Mouse (Mus musculus): ENCODE data around the gene Cct5. TPM values are rescaled to one million over a fixed set of nuclear protein-coding genes. Genes with fewer than 3 reads are reported as not detected.
"Not testable (repeated sequence)": the region's sequence is repeated elsewhere in the genome, so short reads cannot be mapped to it uniquely, and the experiment has no call there.

Gene Cct5
- polyA plus RNA-seq, 1 experiment, result 152 TPM

GRCm38 (mm10) chr15:31592531-31592930 lies 9.1 kb downstream of the Cct5 start:
- WGBS, result 85% methylated on average over 8 of the region's 8 CpGs
- H3K4me1 ChIP-seq (ENCODE audit: control insufficient read depth, insufficient read depth, low read length), result no peaks in the 10 kb centered on the region
- H3K27ac ChIP-seq (ENCODE audit: control insufficient read depth, insufficient read depth, low read depth, low read length, poor library complexity), result no peak overlapping the region
- H3K4me3 ChIP-seq (replicated peaks; ENCODE audit: control insufficient read depth, low read depth, low read length), result no peak overlapping the region
- TF ChIP-seq CTCF (IDR thresholded peaks at IDR 0.05; ENCODE audit: control insufficient read depth, insufficient read depth, low read length), result no peak
- TF ChIP-seq POLR2A (IDR thresholded peaks at IDR 0.05; ENCODE audit: borderline replicate concordance, control insufficient read depth, low read depth, low read length), result no peak

DNA sequence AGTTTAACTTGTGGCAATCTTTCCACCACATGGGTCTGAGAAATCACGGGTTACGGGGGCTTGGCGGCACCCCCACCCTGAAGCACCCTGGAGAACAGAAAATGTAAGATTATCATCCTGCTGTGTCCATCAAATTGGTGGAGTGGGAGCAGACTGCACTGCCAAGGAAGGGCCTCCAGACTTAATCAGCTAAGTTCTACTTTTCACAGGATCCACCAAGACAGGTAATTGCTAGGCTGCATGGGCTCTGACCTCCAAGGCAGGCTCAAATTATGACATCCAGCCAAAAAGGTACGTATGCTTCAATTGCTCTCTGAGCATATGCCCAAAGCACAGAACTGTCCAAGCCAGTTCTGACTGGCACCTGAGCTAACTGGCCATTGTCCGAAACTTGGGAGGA lies 11.4 kb downstream of the Cct5 start:
- peaks cover 1% of the 10 kb centered on the region; the same call in 1 of the 2 replicates for H3K4me1 ChIP-seq (ENCODE audit: control insufficient read depth, insufficient read depth, low read length)
- TF ChIP-seq POLR2A (IDR thresholded peaks at IDR 0.05; ENCODE audit: borderline replicate concordance, control insufficient read depth, low read depth, low read length) (no peak), CTCF (IDR thresholded peaks at IDR 0.05; ENCODE audit: control insufficient read depth, insufficient read depth, low read length) (no peak)
- no peak overlapping the region for H3K4me3 ChIP-seq (replicated peaks; ENCODE audit: control insufficient read depth, low read depth, low read length)
- 86% methylated on average over 5 of the region's 5 CpGs for WGBS
- H3K27ac ChIP-seq (ENCODE audit: control insufficient read depth, insufficient read depth, low read depth, low read length, poor library complexity), result no peak overlapping the region

DNA sequence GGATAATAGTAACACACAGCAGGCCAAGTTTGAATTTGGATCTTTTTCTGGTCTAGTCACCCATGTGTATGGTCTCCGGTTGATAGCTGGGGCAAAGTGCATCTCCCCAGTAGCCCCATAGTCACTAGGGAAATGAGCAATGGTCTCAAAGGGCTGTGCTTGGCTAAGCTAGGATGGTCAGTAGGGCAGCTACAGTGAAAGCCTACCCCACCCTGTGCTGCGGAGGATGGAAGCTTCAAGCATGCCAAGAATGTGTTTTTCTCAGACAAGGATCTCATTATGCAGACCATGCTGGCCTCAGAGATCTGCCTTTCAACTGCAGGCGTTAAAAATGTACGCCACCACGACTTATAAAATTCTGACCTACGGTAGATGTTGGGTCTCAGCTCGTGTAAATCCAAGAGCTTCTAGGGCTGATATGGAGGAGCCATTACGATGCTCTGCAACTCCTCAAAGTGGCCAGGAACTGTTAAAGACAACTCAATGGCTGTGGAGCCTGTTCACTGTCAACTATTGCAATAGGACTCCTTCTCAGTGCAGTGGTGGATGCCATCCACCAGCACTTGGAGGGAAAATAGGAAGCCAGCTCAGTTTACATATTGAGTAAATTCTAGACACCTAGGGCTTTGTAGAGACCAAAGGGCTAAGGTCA lies 12.5 kb downstream of the Cct5 start:
- H3K4me1 ChIP-seq (ENCODE audit: control insufficient read depth, insufficient read depth, low read length), result peaks cover 1% of the 10 kb centered on the region; the same call in 1 of the 2 replicates
- H3K4me3 ChIP-seq (replicated peaks; ENCODE audit: control insufficient read depth, low read depth, low read length), result no peak overlapping the region
- no peak for TF ChIP-seq POLR2A (IDR thresholded peaks at IDR 0.05; ENCODE audit: borderline replicate concordance, control insufficient read depth, low read depth, low read length)
- no peak for TF ChIP-seq CTCF (IDR thresholded peaks at IDR 0.05; ENCODE audit: control insufficient read depth, insufficient read depth, low read length)
- WGBS, result 77% methylated on average over 8 of the region's 8 CpGs
- H3K27ac ChIP-seq (ENCODE audit: control insufficient read depth, insufficient read depth, low read depth, low read length, poor library complexity), result no peak overlapping the region

DNA sequence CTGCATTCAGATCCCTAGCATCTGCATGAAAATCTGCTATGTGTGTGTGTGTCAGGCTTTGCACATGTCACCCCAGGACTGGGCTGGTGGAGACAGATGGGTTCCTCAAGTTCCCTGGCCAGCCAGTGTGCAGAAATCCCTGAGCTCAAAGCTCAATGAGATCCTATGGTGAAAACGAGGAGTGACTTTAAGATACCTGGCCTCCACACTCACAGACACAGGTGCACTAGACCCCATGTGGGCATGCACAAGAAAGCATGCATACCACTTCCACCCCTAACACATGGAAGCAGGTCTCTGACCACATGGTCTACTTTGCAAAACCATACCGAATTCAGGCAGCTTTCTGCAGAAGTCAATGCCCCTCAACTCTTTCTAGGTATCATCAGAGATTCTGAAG lies 13.8 kb downstream of the Cct5 start:
- H3K27ac ChIP-seq (ENCODE audit: control insufficient read depth, insufficient read depth, low read depth, low read length, poor library complexity), result no peak overlapping the region
- H3K4me1 ChIP-seq (ENCODE audit: control insufficient read depth, insufficient read depth, low read length), result peaks cover 1% of the 10 kb centered on the region; the same call in 1 of the 2 replicates
- TF ChIP-seq CTCF (IDR thresholded peaks at IDR 0.05; ENCODE audit: control insufficient read depth, insufficient read depth, low read length) (no peak), POLR2A (IDR thresholded peaks at IDR 0.05; ENCODE audit: borderline replicate concordance, control insufficient read depth, low read depth, low read length) (no peak)
- H3K4me3 ChIP-seq (replicated peaks; ENCODE audit: control insufficient read depth, low read depth, low read length), result no peak overlapping the region
- 37% methylated on average over 2 of the region's 2 CpGs for WGBS

- Histone ChIP-seq H3K4me1 (ENCODE audit: control insufficient read depth, insufficient read depth, low read length) (peaks cover 1% of the 10 kb centered on the region; the same call in 1 of the 2 replicates), H3K27ac (ENCODE audit: control insufficient read depth, insufficient read depth, low read depth, low read length, poor library complexity) (no peak overlapping the region), H3K4me3 (replicated peaks; ENCODE audit: control insufficient read depth, low read depth, low read length) (no peak overlapping the region)
- WGBS, result under 1% methylated on average over 4 of the region's 4 CpGs
- TF ChIP-seq CTCF (IDR thresholded peaks at IDR 0.05; ENCODE audit: control insufficient read depth, insufficient read depth, low read length) (peak; percentile 98), POLR2A (IDR thresholded peaks at IDR 0.05; ENCODE audit: borderline replicate concordance, control insufficient read depth, low read depth, low read length) (no peak)
These were observed 15.1 kb downstream of the Cct5 start for GRCm38 (mm10) chr15:31586519-31586918.

GRCm38 (mm10) chr15:31586088-31586487 lies 15.5 kb downstream of the Cct5 start:
- TF ChIP-seq CTCF (IDR thresholded peaks at IDR 0.05; ENCODE audit: control insufficient read depth, insufficient read depth, low read length) (no peak), POLR2A (IDR thresholded peaks at IDR 0.05; ENCODE audit: borderline replicate concordance, control insufficient read depth, low read depth, low read length) (no peak)
- peaks cover 1% of the 10 kb centered on the region; the same call in 1 of the 2 replicates for H3K4me1 ChIP-seq (ENCODE audit: control insufficient read depth, insufficient read depth, low read length)
- 72% methylated on average over 5 of the region's 5 CpGs for WGBS
- no peak overlapping the region for H3K27ac ChIP-seq (ENCODE audit: control insufficient read depth, insufficient read depth, low read depth, low read length, poor library complexity)
- H3K4me3 ChIP-seq (replicated peaks; ENCODE audit: control insufficient read depth, low read depth, low read length), result no peak overlapping the region

DNA sequence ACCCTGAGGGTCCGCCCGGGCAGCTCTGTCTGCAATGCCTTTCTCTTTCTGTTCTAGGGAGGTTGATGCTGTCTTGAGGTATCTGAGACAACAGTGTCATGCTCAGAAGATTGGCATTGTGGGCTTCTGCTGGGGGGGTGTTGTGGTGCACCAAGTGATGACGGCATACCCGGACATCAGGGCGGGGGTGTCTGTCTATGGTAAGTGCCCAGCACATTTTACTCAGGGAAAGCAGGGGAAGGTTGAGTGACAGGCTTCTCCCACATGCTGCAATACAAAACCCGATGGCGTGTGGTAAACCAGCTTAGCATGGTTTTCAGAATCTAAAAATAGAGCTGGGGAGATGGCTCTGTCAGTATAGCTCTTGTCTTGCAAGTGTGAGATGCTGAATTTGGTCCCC lies 16.4 kb downstream of the Cct5 start:
- Histone ChIP-seq H3K4me1 (ENCODE audit: control insufficient read depth, insufficient read depth, low read length) (peaks cover 1% of the 10 kb centered on the region; the same call in 1 of the 2 replicates), H3K27ac (ENCODE audit: control insufficient read depth, insufficient read depth, low read depth, low read length, poor library complexity) (no peak overlapping the region), H3K4me3 (replicated peaks; ENCODE audit: control insufficient read depth, low read depth, low read length) (no peak overlapping the region)
- 36% methylated on average over 7 of the region's 7 CpGs for WGBS
- TF ChIP-seq POLR2A (IDR thresholded peaks at IDR 0.05; ENCODE audit: borderline replicate concordance, control insufficient read depth, low read depth, low read length) (no peak), CTCF (IDR thresholded peaks at IDR 0.05; ENCODE audit: control insufficient read depth, insufficient read depth, low read length) (no peak)

- no peak overlapping the region for H3K4me3 ChIP-seq (replicated peaks; ENCODE audit: control insufficient read depth, low read depth, low read length)
- 82% methylated on average over 13 of the region's 13 CpGs for WGBS
- no peak overlapping the region for H3K27ac ChIP-seq (ENCODE audit: control insufficient read depth, insufficient read depth, low read depth, low read length, poor library complexity)
- TF ChIP-seq POLR2A (IDR thresholded peaks at IDR 0.05; ENCODE audit: borderline replicate concordance, control insufficient read depth, low read depth, low read length) (no peak), CTCF (IDR thresholded peaks at IDR 0.05; ENCODE audit: control insufficient read depth, insufficient read depth, low read length) (no peak)
- peaks cover 1% of the 10 kb centered on the region; the same call in 1 of the 2 replicates for H3K4me1 ChIP-seq (ENCODE audit: control insufficient read depth, insufficient read depth, low read length)
These were observed 18.1 kb downstream of the Cct5 start for GRCm38 (mm10) chr15:31583304-31584085.

DNA sequence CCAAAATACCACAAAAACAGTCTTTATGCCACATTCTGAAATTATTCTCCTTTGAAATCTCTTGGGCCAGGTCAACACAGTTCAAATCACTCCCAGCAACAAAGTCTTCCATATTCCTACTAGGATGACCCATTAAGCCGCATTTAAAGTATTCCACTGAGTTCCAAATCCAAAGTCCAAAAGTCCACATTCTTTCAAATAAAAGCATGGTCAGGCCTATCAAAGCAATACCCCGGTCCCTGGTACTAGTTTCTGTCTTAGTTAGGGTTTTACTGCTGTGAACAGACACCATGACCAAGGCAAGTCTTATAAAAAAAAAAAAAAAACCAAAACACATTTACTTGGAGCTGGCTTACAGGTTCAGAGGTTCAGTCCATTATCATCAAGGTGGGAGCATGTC lies 20.5 kb downstream of the Cct5 start:
- H3K4me1 ChIP-seq (ENCODE audit: control insufficient read depth, insufficient read depth, low read length); H3K27ac ChIP-seq (ENCODE audit: control insufficient read depth, insufficient read depth, low read depth, low read length, poor library complexity); H3K4me3 ChIP-seq (replicated peaks; ENCODE audit: control insufficient read depth, low read depth, low read length): not testable (repeated sequence)
- WGBS, result 87% methylated on average over 2 of the region's 2 CpGs
